Mouse (Mus musculus) small intestine, adult 10 weeks (tissue): ENCODE measurements around the gene Cpn2. TPM values are rescaled to one million over a fixed set of nuclear protein-coding genes. Genes with fewer than 3 reads are reported as not detected.

Experiments
- polyA plus RNA-seq: library from polyadenylated mRNA; stranded (reverse); fragments of 350-450 nt; fragmentation: Illumina TruSeq; extraction: RNeasy Lipid Tissue Mini Kit (QIAGEN cat#74804); gene quantifications from one replicate; pipeline ENCODE4 v1.2.3, GENCODE M21; 2014; ENCODE audit warnings: low replicate concordance

Cpn2 gene
- not detected for polyA plus RNA-seq

GRCm38 (mm10) chr16:30267359-30267758 lies at the start of gene Cpn2:
Gene Cpn2, minus strand, starts transcription at chr16:30267499.

GRCm38 (mm10) chr16:30310647-30311046 lies 43.3 kb upstream of the Cpn2 start, which contains the start of gene Gp5:
Gene Gp5, minus strand, starts transcription at chr16:30310779.

GRCm38 (mm10) chr16:30282844-30283495 lies 15.7 kb upstream of the Cpn2 start, which contains the start of gene Lrrc15:
Gene Lrrc15, minus strand, starts transcription at chr16:30283256.

Other genes starting within 250 kb of the Cpn2 start
- 47.1 TPM for gene Hes1, start 203.1 kb downstream of the Cpn2 start, polyA plus RNA-seq
- not detected for gene Lrrc15, start 15.8 kb upstream of the Cpn2 start, polyA plus RNA-seq
- not detected for gene Gp5, start 43.3 kb upstream of the Cpn2 start, polyA plus RNA-seq
- 115 TPM for gene Atp13a3, start 138.5 kb upstream of the Cpn2 start, polyA plus RNA-seq